Mouse (Mus musculus) E14TG2a.4 (cell line): ENCODE data around the gene Aplp1.
A peak's percentile ranks its signal among the peaks of the same experiment; 100 is the strongest.
"Not testable (repeated sequence)": the region's sequence is repeated elsewhere in the genome, so short reads cannot be mapped to it uniquely, and the experiment has no call there.

Experiments used
- H3K27me3 ChIP-seq: 2 replicates; pipeline ENCODE4 v1.6.1; 2014; ENCODE audit warnings: low read length, control low read depth; ENCODE audit not compliant: insufficient read depth
- H3K36me3 ChIP-seq: 2 replicates; pipeline ENCODE4 v1.6.1; 2014; ENCODE audit warnings: low read length, control low read depth; ENCODE audit not compliant: insufficient read depth
- H3K4me1 ChIP-seq: replicated peaks from 2 replicates; pipeline ENCODE4 v1.6.1; 2014; ENCODE audit warnings: low read depth, low read length, control low read depth
- H3K4me3 ChIP-seq: replicated peaks from 2 replicates; pipeline ENCODE4 v1.5.1; 2014; ENCODE audit warnings: mild to moderate bottlenecking, low read length
- H3K9me3 ChIP-seq: 2 replicates; pipeline ENCODE4 v1.6.1; 2014; ENCODE audit warnings: low read length, control low read depth
- CTCF ChIP-seq: conservative IDR thresholded peaks from 2 replicates; pipeline ENCODE4 v1.5.1; 2014; ENCODE audit warnings: low read length
- NANOG ChIP-seq: IDR thresholded peaks from 2 replicates; pipeline ENCODE4 v1.6.1; 2014; ENCODE audit warnings: borderline replicate concordance, low read length, mixed read lengths
- POU5F1 ChIP-seq: IDR thresholded peaks from 2 replicates; pipeline ENCODE4 v1.6.1; 2014; ENCODE audit warnings: low read length, borderline replicate concordance

Aplp1 gene

DNA sequence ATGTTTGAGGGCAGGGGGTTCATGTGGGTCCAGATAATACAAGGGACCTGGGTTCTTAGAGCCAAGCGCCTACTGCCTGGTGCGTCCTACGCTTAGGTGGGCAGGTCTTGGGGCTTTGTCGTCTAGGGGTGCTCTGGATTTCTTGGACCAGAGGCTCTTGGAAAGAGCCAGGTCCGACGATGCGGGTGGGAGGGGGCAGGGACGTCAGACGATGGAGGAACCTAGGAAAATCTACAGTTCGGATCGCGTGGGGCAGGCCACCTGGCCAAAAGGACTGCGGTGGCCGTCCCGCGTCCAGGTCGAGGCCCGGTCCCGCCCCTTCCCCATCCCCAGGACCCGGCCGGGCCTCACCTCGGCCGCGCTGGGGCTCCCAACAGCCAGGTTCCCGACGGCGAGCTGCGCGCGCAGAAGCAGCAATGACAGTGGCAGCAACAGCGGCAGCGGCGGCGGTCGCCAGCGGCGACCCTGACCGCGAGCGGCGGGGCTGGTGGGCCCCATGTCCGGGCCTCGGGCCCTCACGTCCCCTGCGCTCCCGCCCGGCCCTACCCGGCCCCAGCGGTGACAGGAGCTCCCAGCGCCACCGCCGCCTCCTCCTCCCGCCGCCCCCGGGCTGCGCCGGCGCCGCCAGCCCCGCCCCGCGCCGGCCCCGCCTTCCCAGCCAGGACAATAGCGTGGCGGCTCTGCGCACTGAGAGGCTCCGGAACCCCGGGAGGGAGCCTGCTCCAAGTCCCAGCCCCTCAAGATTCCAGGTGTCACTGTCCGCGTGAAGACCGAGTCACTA, at the start of gene Aplp1:
Aplp1 (minus strand) TSS at position 565 of the 781 bp plus-strand sequence.
- Histone ChIP-seq H3K9me3 (peaks cover 36% of the 10 kb centered on the region), H3K27me3 (no peaks in the 10 kb centered on the region), H3K4me1 (peaks cover 57% of the 10 kb centered on the region), H3K36me3 (peaks cover 59% of the 10 kb centered on the region), H3K4me3 (peak within 1 kb of the TSS; percentile 85)
- no peak for TF ChIP-seq POU5F1
- no peak for TF ChIP-seq NANOG
- TF ChIP-seq CTCF = no peak

DNA sequence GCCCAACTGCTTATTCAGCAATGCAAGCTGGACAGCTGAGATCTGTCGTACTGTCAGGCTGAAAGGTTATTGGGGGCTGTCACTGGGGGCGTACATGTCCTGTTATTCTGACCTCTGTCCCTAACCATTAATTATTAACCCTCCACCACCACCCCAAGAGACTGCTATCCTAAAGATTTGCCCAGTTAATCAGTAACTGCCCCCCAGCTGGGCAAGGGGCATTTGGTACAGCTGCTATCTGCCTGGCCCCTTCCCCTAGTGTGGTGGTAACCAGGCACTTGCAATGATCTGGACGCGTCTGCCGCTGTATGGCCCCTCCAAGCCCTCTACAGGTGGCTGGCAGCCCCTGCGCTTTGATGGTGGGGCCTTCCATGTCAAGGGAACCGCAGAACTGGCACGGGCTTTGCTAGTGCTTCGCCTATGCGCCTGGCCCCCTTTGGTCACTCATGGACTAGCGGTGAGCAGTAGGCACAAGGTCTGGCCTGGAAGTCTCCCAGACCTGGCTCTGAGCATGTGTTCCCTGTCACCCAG, 48.1 kb upstream of the Aplp1 start, which contains the start of gene Prodh2:
Prodh2 (plus strand) TSS at position 222 of the 531 bp plus-strand sequence.
- Histone ChIP-seq H3K4me1 (peaks cover 41% of the 10 kb centered on the region), H3K27me3 (peaks cover 8% of the 10 kb centered on the region; the same call in 1 of the 2 replicates), H3K36me3 (peaks cover 5% of the 10 kb centered on the region; the same call in 1 of the 2 replicates), H3K4me3 (peak within 1 kb of the TSS; percentile 73), H3K9me3 (peaks cover 3% of the 10 kb centered on the region; the same call in 1 of the 2 replicates)
- TF ChIP-seq NANOG = no peak
- no peak for TF ChIP-seq POU5F1
- no peak for TF ChIP-seq CTCF

DNA sequence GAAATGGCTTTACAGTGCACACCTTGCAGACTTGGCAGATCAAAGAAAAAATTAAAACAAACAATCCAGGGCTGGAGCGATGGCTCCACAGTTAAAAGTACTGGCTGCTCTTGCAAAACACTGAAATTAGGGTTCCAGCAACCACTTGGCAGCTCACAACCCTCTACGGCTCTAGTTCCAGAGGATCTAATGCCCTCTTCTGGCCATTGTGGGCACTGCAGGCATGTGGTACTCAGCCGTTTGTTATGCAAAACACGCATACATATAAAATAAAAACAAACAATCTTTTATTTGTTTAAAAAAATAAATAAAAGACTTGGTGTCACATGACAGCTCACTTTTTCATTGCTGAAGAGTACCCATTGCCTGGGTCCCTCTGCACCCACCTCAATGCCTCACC, 47.4 kb upstream of the Aplp1 start:
- H3K27me3 ChIP-seq = peaks cover 8% of the 10 kb centered on the region; the same call in 1 of the 2 replicates
- H3K4me1 ChIP-seq = peaks cover 41% of the 10 kb centered on the region
- no peak for TF ChIP-seq NANOG
- peak; percentile 47; the same call in 1 of the 2 replicates for TF ChIP-seq POU5F1
- peak; percentile 95 for TF ChIP-seq CTCF
- no peak overlapping the region for H3K4me3 ChIP-seq
- H3K36me3 ChIP-seq = peaks cover 12% of the 10 kb centered on the region
- peaks cover 8% of the 10 kb centered on the region for H3K9me3 ChIP-seq

DNA sequence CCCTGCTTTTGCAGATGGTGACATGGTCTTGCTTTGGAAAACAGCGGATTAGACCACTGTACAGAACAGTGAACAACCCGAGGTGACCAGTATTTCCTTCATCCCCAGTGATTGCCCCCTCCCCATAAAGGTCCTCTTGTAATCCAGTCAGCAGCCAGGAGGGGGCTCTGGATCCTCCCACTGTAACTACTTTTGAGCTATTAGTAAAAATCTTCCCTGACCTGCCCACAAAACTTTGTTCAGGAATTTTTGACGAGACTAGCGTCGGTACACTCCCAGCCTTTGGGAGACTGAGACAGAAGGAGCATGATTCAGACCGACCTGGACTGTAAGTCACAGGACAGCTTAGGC, 45.6 kb upstream of the Aplp1 start:
- peaks cover 8% of the 10 kb centered on the region; the same call in 1 of the 2 replicates for H3K27me3 ChIP-seq
- peaks cover 25% of the 10 kb centered on the region for H3K9me3 ChIP-seq
- TF ChIP-seq POU5F1 = no peak
- peak; percentile 55 for TF ChIP-seq CTCF

DNA sequence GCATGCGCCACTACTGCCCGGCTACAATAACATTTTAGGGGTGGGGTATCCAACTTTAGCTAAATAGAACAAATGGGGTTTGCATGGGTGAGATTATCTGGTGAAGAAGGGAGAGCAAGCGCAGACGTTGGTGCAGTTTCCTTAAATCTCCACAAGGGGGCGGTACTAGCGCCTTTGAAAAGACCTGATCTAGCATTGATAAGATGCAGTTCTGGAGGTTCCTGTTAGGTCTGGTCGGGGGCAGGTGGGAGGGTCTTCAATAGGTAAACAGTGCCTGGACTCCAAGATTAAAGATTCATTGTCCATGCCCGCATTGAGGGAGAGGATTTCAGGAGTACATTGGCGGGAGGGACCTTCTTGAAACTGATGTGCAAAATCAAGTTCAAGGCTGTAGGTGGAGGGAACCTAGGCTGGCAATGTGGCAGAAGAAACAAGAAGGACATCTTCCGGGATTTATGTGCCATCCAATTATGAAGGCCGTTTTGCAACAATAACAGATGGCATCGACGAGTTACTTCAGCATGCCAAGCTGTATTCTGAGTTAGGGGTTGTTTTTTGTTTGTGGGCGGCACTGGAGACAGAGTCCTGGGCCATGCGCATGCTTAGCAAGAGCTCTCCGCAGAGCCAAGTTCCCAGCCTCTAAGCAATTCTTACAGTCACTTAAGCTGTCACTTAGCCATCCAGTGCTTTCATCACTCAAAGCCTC, 45.1 kb upstream of the Aplp1 start:
- Histone ChIP-seq H3K9me3 (peaks cover 26% of the 10 kb centered on the region), H3K27me3 (peaks cover 8% of the 10 kb centered on the region; the same call in 1 of the 2 replicates), H3K4me1 (peaks cover 41% of the 10 kb centered on the region), H3K4me3 (peak overlapping the region; percentile 61; the same call in 1 of the 2 replicates), H3K36me3 (peaks cover 36% of the 10 kb centered on the region)
- TF ChIP-seq NANOG (no peak), CTCF (peak; percentile 85)

More for the DNA sequence above, 45.6 kb upstream of the Aplp1 start:
- peak overlapping the region; percentile 61 for H3K4me3 ChIP-seq
- H3K4me1 ChIP-seq = peaks cover 41% of the 10 kb centered on the region
- peaks cover 31% of the 10 kb centered on the region for H3K36me3 ChIP-seq

DNA sequence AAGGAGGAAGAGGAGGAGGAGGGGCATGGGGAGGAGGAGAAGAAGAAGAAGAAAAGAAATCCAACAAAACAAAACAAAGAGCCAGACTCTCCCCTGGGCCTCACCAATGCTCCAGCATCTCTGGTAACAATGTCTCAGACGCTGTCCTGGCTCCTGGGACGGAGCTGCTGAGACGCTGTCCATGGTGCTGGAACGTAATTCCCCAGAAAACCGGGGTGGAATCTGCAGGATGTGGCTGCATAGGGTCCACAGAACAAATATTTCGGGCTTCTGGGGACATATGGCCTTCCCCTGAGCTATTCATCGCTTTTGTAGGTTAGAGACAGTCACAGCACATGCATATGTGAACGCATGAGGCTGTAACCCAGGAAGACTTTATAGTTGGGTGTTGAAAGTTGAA, 38.9 kb upstream of the Aplp1 start:
- H3K9me3 ChIP-seq = peaks cover 25% of the 10 kb centered on the region
- TF ChIP-seq NANOG (no peak), POU5F1 (no peak), CTCF (no peak)
- no peak overlapping the region for H3K4me3 ChIP-seq
- H3K4me1 ChIP-seq = peaks cover 29% of the 10 kb centered on the region
- H3K27me3 ChIP-seq = no peaks in the 10 kb centered on the region
- peaks cover 88% of the 10 kb centered on the region for H3K36me3 ChIP-seq

DNA sequence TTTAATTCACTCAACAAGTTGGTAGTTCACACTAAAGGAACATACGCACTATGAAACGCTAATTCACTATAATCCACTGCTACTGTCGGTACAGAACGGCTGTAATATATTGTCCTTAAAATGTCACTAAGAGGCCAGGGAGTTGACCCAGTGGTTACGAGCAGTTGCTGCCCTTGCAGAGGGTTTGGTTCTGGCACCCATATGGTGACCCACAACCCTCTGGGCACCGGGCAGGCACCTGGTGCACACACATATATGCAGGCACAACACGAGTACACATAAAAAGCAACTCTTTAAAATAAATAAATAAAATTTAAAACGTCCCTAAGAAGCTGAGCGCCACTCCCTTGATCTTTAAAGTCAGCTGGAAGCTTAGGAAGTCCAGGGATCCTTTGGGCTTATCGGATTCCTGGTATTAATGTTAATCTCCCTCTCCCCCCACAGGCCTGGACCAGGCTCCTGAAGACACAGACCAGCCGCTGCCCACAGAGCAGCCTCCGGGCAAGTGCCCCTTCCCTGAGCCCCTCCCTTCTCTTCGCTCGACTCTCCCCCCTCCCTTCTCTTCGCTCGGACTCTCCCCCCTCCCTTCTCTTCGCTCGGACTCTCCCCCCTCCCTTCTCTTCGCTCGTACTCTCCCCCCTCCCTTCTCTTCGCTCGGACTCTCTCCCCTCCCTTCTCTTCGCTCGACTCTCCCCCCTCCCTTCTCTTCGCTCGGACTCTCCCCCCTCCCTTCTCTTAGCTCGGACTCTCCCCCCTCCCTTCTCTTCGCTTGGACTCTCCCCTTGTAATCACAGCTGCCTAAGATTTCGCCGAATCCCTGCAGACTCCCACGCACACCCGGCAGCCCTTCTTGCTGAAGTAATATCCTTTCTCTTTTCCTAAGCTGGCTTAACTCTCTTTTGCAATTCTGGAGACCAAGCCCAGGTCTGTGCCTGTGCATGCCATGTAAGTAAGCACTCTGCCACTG, 32.4 kb upstream of the Aplp1 start:
- H3K36me3 ChIP-seq = peaks cover 88% of the 10 kb centered on the region

DNA sequence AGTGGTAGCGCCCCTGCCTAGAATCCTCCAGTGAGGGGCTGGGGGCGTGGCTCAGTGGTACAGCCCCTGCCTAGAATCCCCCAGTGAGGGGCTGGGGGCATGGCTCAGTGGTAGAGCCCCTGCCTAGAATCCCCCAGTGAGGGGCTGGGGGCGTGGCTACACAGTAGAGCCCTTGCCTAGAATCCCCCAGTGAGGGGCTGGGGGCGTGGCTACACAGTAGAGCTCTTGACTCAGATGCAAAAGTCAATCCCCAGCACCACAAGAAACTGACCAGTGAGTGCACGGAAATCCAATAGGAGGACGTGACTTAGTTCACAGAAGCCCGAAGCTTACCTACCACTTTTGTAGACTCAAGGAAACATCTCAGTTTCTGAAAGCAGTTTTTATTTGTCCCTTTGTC, 30.8 kb upstream of the Aplp1 start:
- Histone ChIP-seq H3K9me3 (peaks cover 27% of the 10 kb centered on the region), H3K36me3 (peaks cover 88% of the 10 kb centered on the region), H3K4me1 (peaks cover 41% of the 10 kb centered on the region)
- H3K4me3 ChIP-seq, H3K27me3 ChIP-seq: not testable (repeated sequence)

More for the DNA sequence above, 32.4 kb upstream of the Aplp1 start:
- Histone ChIP-seq H3K4me3 (no peak overlapping the region), H3K9me3 (peaks cover 27% of the 10 kb centered on the region), H3K4me1 (peaks cover 42% of the 10 kb centered on the region), H3K27me3 (no peaks in the 10 kb centered on the region)
- TF ChIP-seq POU5F1 = no peak
- TF ChIP-seq CTCF = no peak
